Mouse (Mus musculus) heart, embryonic 16.5 days (tissue): Measurements from ENCODE around the gene Fads6. TPM values are rescaled to one million over a fixed set of nuclear protein-coding genes. Genes with fewer than 3 reads are reported as not detected.

Experiments
- ATAC-seq: fragments of 200-750 bp; cut with Nextera tagmentation; replicated peaks from 2 replicates; pipeline ENCODE4 v1.8.0; 2017; ENCODE audit warnings: moderate number of reproducible peaks; ENCODE audit not compliant: insufficient read depth, low FRiP score; ENCODE audit errors: extremely low read depth
- H3K27ac ChIP-seq: fragments of 300-500 bp; sonication (generic); 2 replicates; pipeline ENCODE4 v1.5.1; 2014; ENCODE audit warnings: mild to moderate bottlenecking, low read length, control low read depth, moderate library complexity
- H3K27me3 ChIP-seq: fragments of 300-500 bp; sonication (generic); 2 replicates; pipeline ENCODE4 v1.6.1; 2014; ENCODE audit warnings: low read length, mixed read lengths; ENCODE audit not compliant: control insufficient read depth, insufficient read depth
- H3K36me3 ChIP-seq: fragments of 300-500 bp; sonication (generic); 2 replicates; pipeline ENCODE4 v1.6.1; 2014; ENCODE audit not compliant: control insufficient read depth, insufficient read depth
- H3K4me1 ChIP-seq: fragments of 300-500 bp; sonication (generic); 2 replicates; pipeline ENCODE4 v1.6.1; 2014; ENCODE audit warnings: low read length, mixed read lengths; ENCODE audit not compliant: control insufficient read depth, insufficient read depth
- H3K4me2 ChIP-seq: fragments of 300-500 bp; sonication (generic); 2 replicates; pipeline ENCODE4 v1.6.1; 2014; ENCODE audit warnings: low read depth, mild to moderate bottlenecking, control low read depth, low read length
- H3K4me3 ChIP-seq: fragments of 300-500 bp; sonication (generic); 2 replicates; pipeline ENCODE4 v1.5.1; 2014; ENCODE audit warnings: mild to moderate bottlenecking, control low read depth, low read length
- H3K9ac ChIP-seq: fragments of 300-500 bp; sonication (generic); 2 replicates; pipeline ENCODE4 v1.6.1; 2014; ENCODE audit warnings: low read length, control low read depth
- H3K9me3 ChIP-seq: fragments of 300-500 bp; sonication (generic); replicated peaks from 2 replicates; pipeline ENCODE4 v1.6.1; 2016; ENCODE audit warnings: low read length; ENCODE audit not compliant: control insufficient read depth
- WGBS: fragments of 180-500 bp; shearing (Covaris S2); extraction: QIAGEN DNeasy Blood & Tissue Kit; methylation state at CpG from one replicate; pipeline ENCODE4 v1.1.7; 2014; 5-methylcytosine and 5-hydroxymethylcytosine counted together
- polyA plus RNA-seq: library from polyadenylated mRNA; unstranded; fragments of >200 nt; fragmentation: Nextera tagmentation; extraction: Ambion mirVana; gene quantifications from 2 replicates; pipeline ENCODE4 v1.2.1, GENCODE M21; 2015

Gene Fads6
- polyA plus RNA-seq, 1 experiment from 2014 or later, result 0.74 TPM

GRCm38 (mm10) chr11:115267958-115268357 is 29.5 kb downstream of the Fads6 start:
- Histone ChIP-seq H3K4me3 (no peak overlapping the region), H3K27ac (no peak overlapping the region), H3K9me3 (no peaks in the 10 kb centered on the region), H3K27me3 (peaks cover 56% of the 10 kb centered on the region), H3K4me1 (peaks cover 19% of the 10 kb centered on the region), H3K9ac (no peak overlapping the region), H3K36me3 (no peaks in the 10 kb centered on the region), H3K4me2 (no peak overlapping the region)
- ATAC-seq, result no peak
- WGBS, result 80% methylated on average over 11 of the region's 11 CpGs

GRCm38 (mm10) chr11:115267061-115267883 is 30.2 kb downstream of the Fads6 start, which contains the start of gene Grin2c:
TSS of gene Grin2c (minus strand) at chr11:115267243.
- ATAC-seq, result no peak
- H3K27me3 ChIP-seq, result peaks cover 63% of the 10 kb centered on the region
- H3K4me1 ChIP-seq, result peaks cover 19% of the 10 kb centered on the region
- H3K9ac ChIP-seq, result peak within 1 kb of the TSS; percentile 58
- WGBS, result 10% methylated on average over 40 of the region's 50 CpGs
- no peaks in the 10 kb centered on the region for H3K9me3 ChIP-seq
- no peaks in the 10 kb centered on the region for H3K36me3 ChIP-seq
- H3K4me2 ChIP-seq, result peak within 1 kb of the TSS; percentile 71
- H3K4me3 ChIP-seq, result peak within 1 kb of the TSS; percentile 47
- no peak within 1 kb of the TSS for H3K27ac ChIP-seq

- Histone ChIP-seq H3K36me3 (no peaks in the 10 kb centered on the region), H3K9me3 (no peaks in the 10 kb centered on the region), H3K4me3 (peak overlapping the region; percentile 47), H3K27me3 (peaks cover 72% of the 10 kb centered on the region), H3K4me2 (peak overlapping the region; percentile 71), H3K9ac (no peak overlapping the region; the same call in 1 of the 2 replicates), H3K27ac (no peak overlapping the region), H3K4me1 (peaks cover 19% of the 10 kb centered on the region)
- ATAC-seq, result no peak
- WGBS, result 3% methylated on average over 22 of the region's 22 CpGs
These were observed 31.1 kb downstream of the Fads6 start for GRCm38 (mm10) chr11:115266400-115266778.

GRCm38 (mm10) chr11:115265771-115266399 is 31.6 kb downstream of the Fads6 start:
- H3K36me3 ChIP-seq, result no peaks in the 10 kb centered on the region
- ATAC-seq, result no peak
- peak overlapping the region; percentile 47 for H3K4me3 ChIP-seq
- H3K27me3 ChIP-seq, result peaks cover 77% of the 10 kb centered on the region
- peak overlapping the region; percentile 56; the same call in 1 of the 2 replicates for H3K4me2 ChIP-seq
- H3K4me1 ChIP-seq, result peaks cover 19% of the 10 kb centered on the region
- no peaks in the 10 kb centered on the region for H3K9me3 ChIP-seq
- no peak overlapping the region for H3K27ac ChIP-seq
- 3% methylated on average over 20 of the region's 20 CpGs for WGBS
- no peak overlapping the region for H3K9ac ChIP-seq

GRCm38 (mm10) chr11:115264862-115265668 is 32.4 kb downstream of the Fads6 start:
- no peak for ATAC-seq
- peak overlapping the region; percentile 56 for H3K4me2 ChIP-seq
- H3K27me3 ChIP-seq, result peaks cover 85% of the 10 kb centered on the region
- peak overlapping the region; percentile 35 for H3K4me3 ChIP-seq
- peak overlapping the region; percentile 31; the same call in 1 of the 2 replicates for H3K9ac ChIP-seq
- H3K36me3 ChIP-seq, result no peaks in the 10 kb centered on the region
- H3K4me1 ChIP-seq, result peaks cover 19% of the 10 kb centered on the region
- 10% methylated on average over 39 of the region's 39 CpGs for WGBS
- H3K9me3 ChIP-seq, result no peaks in the 10 kb centered on the region
- no peak overlapping the region for H3K27ac ChIP-seq

GRCm38 (mm10) chr11:115264136-115264861 is 33.2 kb downstream of the Fads6 start:
- H3K36me3 ChIP-seq, result no peaks in the 10 kb centered on the region
- no peak overlapping the region for H3K4me2 ChIP-seq
- 63% methylated on average over 7 of the region's 7 CpGs for WGBS
- H3K4me1 ChIP-seq, result peaks cover 19% of the 10 kb centered on the region
- no peaks in the 10 kb centered on the region for H3K9me3 ChIP-seq
- H3K27me3 ChIP-seq, result peaks cover 93% of the 10 kb centered on the region
- no peak overlapping the region for H3K9ac ChIP-seq
- ATAC-seq, result no peak
- no peak overlapping the region for H3K4me3 ChIP-seq
- H3K27ac ChIP-seq, result no peak overlapping the region

GRCm38 (mm10) chr11:115262954-115263353 is 34.5 kb downstream of the Fads6 start:
- Histone ChIP-seq H3K9ac (no peak overlapping the region), H3K27me3 (peaks cover 97% of the 10 kb centered on the region), H3K4me1 (peaks cover 20% of the 10 kb centered on the region), H3K27ac (no peak overlapping the region), H3K4me2 (no peak overlapping the region), H3K4me3 (no peak overlapping the region), H3K9me3 (no peaks in the 10 kb centered on the region), H3K36me3 (no peaks in the 10 kb centered on the region)
- no peak for ATAC-seq
- 65% methylated on average over 11 of the region's 11 CpGs for WGBS

GRCm38 (mm10) chr11:115259134-115259533 is 38.3 kb downstream of the Fads6 start:
- ATAC-seq, result no peak
- no peak overlapping the region for H3K9ac ChIP-seq
- WGBS, result 62% methylated on average over 4 of the region's 4 CpGs
- peaks cover 86% of the 10 kb centered on the region for H3K27me3 ChIP-seq
- no peaks in the 10 kb centered on the region for H3K9me3 ChIP-seq
- no peaks in the 10 kb centered on the region for H3K36me3 ChIP-seq
- 0 out of 2 replicates have a peak, but pooled peaks cover 2% of the 10 kb centered on the region for H3K4me1 ChIP-seq
- H3K4me3 ChIP-seq, result no peak overlapping the region
- no peak overlapping the region for H3K27ac ChIP-seq
- no peak overlapping the region for H3K4me2 ChIP-seq
